Mouse (Mus musculus) liver, embryonic 15.5 days (tissue): Measurements from ENCODE around the gene Wdr41. TPM values are rescaled to one million over a fixed set of nuclear protein-coding genes. Genes with fewer than 3 reads are reported as not detected.

Experiments used
- ATAC-seq: fragments of 200-750 bp; cut with Nextera tagmentation; 2 replicates; pipeline ENCODE4 v1.8.0; 2017; ENCODE audit warnings: moderate number of reproducible peaks, mild to moderate bottlenecking, moderate library complexity; ENCODE audit not compliant: insufficient read depth
- H3K27ac ChIP-seq: fragments of 300-500 bp; sonication (generic); replicated peaks from 2 replicates; pipeline ENCODE4 v1.5.1; 2015; ENCODE audit warnings: mild to moderate bottlenecking, inconsistent platforms
- H3K27me3 ChIP-seq: fragments of 300-500 bp; sonication (generic); 2 replicates; pipeline ENCODE4 v1.6.1; 2015; ENCODE audit warnings: mild to moderate bottlenecking, inconsistent platforms
- H3K36me3 ChIP-seq: fragments of 300-500 bp; sonication (generic); replicated peaks from 2 replicates; pipeline ENCODE4 v1.6.1; 2015; ENCODE audit warnings: moderate library complexity, mild to moderate bottlenecking, inconsistent platforms
- H3K4me1 ChIP-seq: fragments of 300-500 bp; sonication (generic); replicated peaks from 2 replicates; pipeline ENCODE4 v1.6.1; 2015; ENCODE audit warnings: inconsistent platforms
- H3K4me2 ChIP-seq: fragments of 300-500 bp; sonication (generic); 2 replicates; pipeline ENCODE4 v1.6.1; 2015; ENCODE audit warnings: moderate library complexity, mild to moderate bottlenecking, inconsistent platforms
- H3K4me3 ChIP-seq: fragments of 300-500 bp; sonication (generic); replicated peaks from 2 replicates; pipeline ENCODE4 v1.5.1; 2015; ENCODE audit warnings: mild to moderate bottlenecking, inconsistent platforms
- H3K9ac ChIP-seq: fragments of 300-500 bp; sonication (generic); 2 replicates; pipeline ENCODE4 v1.6.1; 2015; ENCODE audit warnings: moderate library complexity, mild to moderate bottlenecking, inconsistent platforms
- H3K9me3 ChIP-seq: fragments of 300-500 bp; sonication (generic); replicated peaks from 2 replicates; pipeline ENCODE4 v1.6.1; 2016; ENCODE audit warnings: inconsistent platforms
- polyA plus RNA-seq: library from polyadenylated mRNA; unstranded; fragments of >200 nt; fragmentation: Nextera tagmentation; extraction: Ambion mirVana; gene quantifications from 2 replicates; pipeline ENCODE4 v1.2.1, GENCODE M21; 2015

Wdr41 gene
- polyA plus RNA-seq, 1 experiment from 2014 or later, result 5.6 TPM

- no peak overlapping the region for H3K27ac ChIP-seq
- H3K4me1 ChIP-seq, result no peaks in the 10 kb centered on the region
- no peak overlapping the region for H3K4me2 ChIP-seq
- no peak for ATAC-seq
- no peaks in the 10 kb centered on the region for H3K9me3 ChIP-seq
- H3K9ac ChIP-seq, result no peak overlapping the region
- H3K4me3 ChIP-seq, result no peak overlapping the region
- H3K36me3 ChIP-seq, result no peaks in the 10 kb centered on the region
- no peaks in the 10 kb centered on the region for H3K27me3 ChIP-seq
These were observed 94.1 kb downstream of the Wdr41 start for GRCm38 (mm10) chr13:95070268-95070667.

Other genes starting within 250 kb of the Wdr41 start
- 70.3 and 86.2 TPM in 2 replicates for gene Tbca, start 187.4 kb upstream of the Wdr41 start, polyA plus RNA-seq
- not detected in 2 replicates for gene Otp, start 100.7 kb upstream of the Wdr41 start, polyA plus RNA-seq